Mouse (Mus musculus) lung, adult 2 months (tissue): Measurements from ENCODE around the gene Gosr2.

ENCODE experiments used
- CTCF ChIP-seq: fragments of 200-500 bp; IDR thresholded peaks from 2 replicates; pipeline ENCODE4 v1.5.1; 2011; ENCODE audit warnings: mild to moderate bottlenecking, low read length, control low read depth; ENCODE audit not compliant: insufficient read depth
- POLR2A ChIP-seq: fragments of 200-500 bp; IDR thresholded peaks from 2 replicates; pipeline ENCODE4 v1.6.1; 2011; ENCODE audit warnings: low read depth, mild to moderate bottlenecking, control low read depth, low read length, borderline replicate concordance; ENCODE audit errors: extremely low read depth

DNA sequence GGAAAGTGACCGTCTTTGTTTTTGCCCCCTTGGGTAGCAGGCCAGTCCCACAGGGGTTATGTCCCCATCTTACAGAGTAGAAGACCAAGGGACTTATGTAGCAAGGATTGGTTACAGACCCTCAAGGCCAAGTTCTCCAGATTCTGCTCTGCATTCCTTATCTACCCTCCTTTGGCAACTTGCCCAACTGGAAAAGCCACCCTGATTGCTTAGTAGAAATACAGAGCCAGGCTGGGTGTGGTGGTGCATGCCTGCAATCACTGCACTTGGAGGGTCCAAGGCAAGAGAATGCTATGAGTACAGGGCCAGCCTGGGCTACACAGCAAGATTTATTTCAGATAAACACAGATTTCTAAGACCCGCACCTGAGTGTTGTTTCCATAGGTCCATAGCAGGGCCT lies 36.3 kb upstream of the Gosr2 start:
- TF ChIP-seq CTCF (no peak), POLR2A (no peak)
